Comparison of ENCODE assay signal across 8 mouse cellular contexts in the genomic region with DNA sequence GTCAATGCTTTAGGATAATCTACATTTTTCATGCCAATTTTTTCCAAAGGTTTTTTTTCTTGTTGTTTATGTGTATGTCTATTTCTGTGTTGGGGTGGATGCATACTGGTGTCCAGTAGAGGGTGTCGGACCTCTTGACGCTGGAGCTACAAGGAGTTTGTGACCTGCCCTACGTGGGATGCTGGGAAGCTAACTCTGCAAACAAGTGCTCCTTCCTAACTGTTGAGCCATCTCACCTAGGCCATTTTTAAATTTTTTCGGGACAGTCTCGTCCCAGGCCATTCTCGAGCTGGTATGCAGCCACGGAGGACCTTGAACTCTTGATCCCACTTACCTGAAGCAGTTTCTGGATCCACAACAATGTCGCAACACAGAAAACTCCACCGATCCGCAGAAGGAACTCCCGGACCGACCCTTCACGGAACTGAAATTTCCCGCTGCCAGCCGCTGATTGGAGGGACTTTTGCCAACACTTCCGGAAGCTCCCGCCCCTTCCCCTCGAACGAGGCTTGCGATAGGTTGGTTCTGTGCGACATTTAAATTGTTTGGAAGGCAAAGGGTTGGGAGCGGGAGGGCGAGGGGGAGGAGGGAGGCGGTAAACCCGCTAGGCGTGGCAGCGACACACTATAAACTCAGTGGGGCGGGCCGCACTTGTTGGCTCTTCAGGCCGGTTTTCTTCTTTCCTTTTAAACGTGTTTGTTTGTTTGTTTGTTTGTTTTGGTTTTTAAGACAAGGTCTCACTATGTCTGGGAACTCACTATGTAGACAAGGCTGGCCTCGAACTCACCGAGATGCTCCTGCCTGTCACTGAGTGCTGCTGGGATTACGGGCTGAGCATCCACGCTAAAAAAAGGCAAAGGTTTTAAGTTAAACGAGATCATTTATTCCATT. TPM values are rescaled to one million over a fixed set of nuclear protein-coding genes. Genes with fewer than 3 reads are reported as not detected.
DNase-seq lines count a peak whose midpoint lies in the region; ATAC-seq and TF ChIP-seq lines count a peak whose summit lies in the region.

A gene (minus strand): TSS at position 633 of the 891 bp plus-strand sequence.

- DNase-seq in Patski (ENCODE audit: low read depth, low spot score), result peak; percentile 65
- peak; percentile 93 to 94 for DNase-seq in cerebellum, postnatal 14 days
- peak; percentile 81 to 88 for DNase-seq in frontal cortex, postnatal 14 days (ENCODE audit: low spot score in 2 of 2)
- DNase-seq in layer of hippocampus, postnatal 25 days (ENCODE audit: extremely low spot score in 1 of 2, low spot score in 1 of 2), result peak; percentile 73 to 84
- DNase-seq in lung, postnatal 25 days (ENCODE audit: low spot score), result peak; percentile 94
- peak; percentile 96 for DNase-seq in retina, embryonic 14.5 days (ENCODE audit: low spot score)
- DNase-seq in thymus, postnatal 4 days, result peak; percentile 94

- no peak for TF ChIP-seq CTCF in Patski (IDR thresholded peaks at IDR 0.05)

- H3K36me3 ChIP-seq in hindbrain, embryonic 13.5 days, result no peaks in the 10 kb centered on the region

- H3K9me3 ChIP-seq in hindbrain, embryonic 13.5 days, result no peaks in the 10 kb centered on the region

- ATAC-seq in Patski, result peak; percentile 97
- peak; percentile 97 for ATAC-seq in hindbrain, embryonic 13.5 days (ENCODE audit: low FRiP score)

- CTCF ChIA-PET in Patski (lab: Charles Lee), result no interaction called here

- peak within 1 kb of the TSS; percentile 64 for H3K4me2 ChIP-seq in hindbrain, embryonic 13.5 days

- peaks cover 13% of the 10 kb centered on the region for H3K4me1 ChIP-seq in hindbrain, embryonic 13.5 days (replicated peaks)

- H3K27ac ChIP-seq in hindbrain, embryonic 13.5 days, result no peak within 1 kb of the TSS

- 2% methylated on average over 36 of the region's 36 CpGs for WGBS in hindbrain, embryonic 13.5 days

- peak within 1 kb of the TSS; percentile 51 for H3K4me3 ChIP-seq in hindbrain, embryonic 13.5 days

- in situ Hi-C loops in Patski (cut with MboI; ENCODE audit: low pct_unique_long_range_greater_than_20kb), result no loop called here

- no peaks in the 10 kb centered on the region for H3K27me3 ChIP-seq in Patski
- no peaks in the 10 kb centered on the region for H3K27me3 ChIP-seq in hindbrain, embryonic 13.5 days

- peak within 1 kb of the TSS; percentile 63 for H3K9ac ChIP-seq in hindbrain, embryonic 13.5 days

- POLR2A ChIA-PET in Patski (lab: Charles Lee), result no interaction called here

RNA-seq across cellular contexts. Expression of the gene that starts here (rescaled TPM):
- 38.3 TPM for polyA plus RNA-seq in Patski (2021)
- polyA plus RNA-seq in hindbrain, embryonic 13.5 days (2015; fragmentation: Nextera tagmentation; extraction: Ambion mirVana), result 10.6 and 11.6 TPM in 2 replicates
- total RNA-seq in layer of hippocampus, postnatal 25 days (2021), result under 1 TPM; 0.34 to 0.61 TPM

Comparison
In these comparisons a context has a peak if more than half of its experiments do, and no peak if none do; other contexts are left out.
1. Peak in DNase-seq in layer of hippocampus, postnatal 25 days; RNA of the gene not detected or under 1 TPM.